8 mouse cellular contexts compared by ENCODE assay signal in genomic region chr2:23571302-23572156, GRCm38 (mm10). TPM values are rescaled to one million over a fixed set of nuclear protein-coding genes. Genes with fewer than 3 reads are reported as not detected.
DNase-seq lines count a peak whose midpoint lies in the region; ATAC-seq and TF ChIP-seq lines count a peak whose summit lies in the region.

Gene Spopl (minus strand): TSS chr2:23572106.

- peak; percentile 77 for DNase-seq in G1E (ENCODE audit: low spot score)
- DNase-seq in cerebellum, adult 18-20 months = peak; percentile 91
- peak; percentile 85 to 86 for DNase-seq in heart, postnatal 36 days
- DNase-seq in layer of hippocampus, adult 18-20 months (ENCODE audit: low spot score in 2 of 2) = peak; percentile 89 to 94
- DNase-seq in lung, adult 18-20 months = peak; percentile 87 to 90

- peak within 1 kb of the TSS; percentile 98 for H3K9ac ChIP-seq in forebrain, embryonic 16.5 days (replicated peaks; ENCODE audit: low read depth, low read length)
- peak within 1 kb of the TSS; percentile 96 for H3K9ac ChIP-seq in neural tube, embryonic 14.5 days (replicated peaks; ENCODE audit: low read depth, low read length)

- TF ChIP-seq CTCF in G1E (IDR thresholded peaks at IDR 0.05; ENCODE audit: low read depth, low read length) = no peak
- no peak for TF ChIP-seq CTCF in testis, adult 2 months (IDR thresholded peaks at IDR 0.05; ENCODE audit: control insufficient read depth, insufficient read depth, insufficient replicate concordance, low read depth, low read length)

- WGBS in forebrain, embryonic 16.5 days = 2% methylated on average over 52 of the region's 58 CpGs
- WGBS in neural tube, embryonic 14.5 days = 3% methylated on average over 57 of the region's 58 CpGs

- H3K27me3 ChIP-seq in G1E (ENCODE audit: insufficient read depth, low read length) = no peaks in the 10 kb centered on the region
- H3K27me3 ChIP-seq in forebrain, embryonic 16.5 days (replicated peaks; ENCODE audit: control insufficient read depth, insufficient read depth, low read length) = peaks cover 10% of the 10 kb centered on the region
- H3K27me3 ChIP-seq in neural tube, embryonic 14.5 days (ENCODE audit: control insufficient read depth, insufficient read depth, low read length) = 0 out of 2 replicates have a peak, but pooled peaks cover 5% of the 10 kb centered on the region
- H3K27me3 ChIP-seq in testis, adult 2 months (ENCODE audit: control insufficient read depth, insufficient read depth, low read length) = no peaks in the 10 kb centered on the region

- peak; percentile 62 for TF ChIP-seq POLR2A in testis, adult 2 months (IDR thresholded peaks at IDR 0.05; ENCODE audit: control insufficient read depth, low read depth, low read length)

- peaks cover 11% of the 10 kb centered on the region for H3K36me3 ChIP-seq in G1E (replicated peaks)
- H3K36me3 ChIP-seq in forebrain, embryonic 16.5 days (ENCODE audit: control insufficient read depth, insufficient read depth) = no peaks in the 10 kb centered on the region
- H3K36me3 ChIP-seq in neural tube, embryonic 14.5 days (ENCODE audit: control insufficient read depth, insufficient read depth, low read length) = no peaks in the 10 kb centered on the region
- H3K36me3 ChIP-seq in testis, adult 2 months (ENCODE audit: control insufficient read depth, insufficient read depth, low read length) = no peaks in the 10 kb centered on the region

- H3K27ac ChIP-seq in forebrain, embryonic 16.5 days (ENCODE audit: low read length) = peak within 1 kb of the TSS; percentile 56
- H3K27ac ChIP-seq in neural tube, embryonic 14.5 days (ENCODE audit: low read depth, low read length) = peak within 1 kb of the TSS; percentile 71
- peak within 1 kb of the TSS; percentile 34; the same call in 1 of the 2 replicates for H3K27ac ChIP-seq in testis, adult 2 months (ENCODE audit: control insufficient read depth, insufficient read depth, low read depth, low read length)

- H3K9me3 ChIP-seq in G1E (replicated peaks) = no peaks in the 10 kb centered on the region
- H3K9me3 ChIP-seq in forebrain, embryonic 16.5 days (ENCODE audit: control insufficient read depth, low read length) = no peaks in the 10 kb centered on the region
- H3K9me3 ChIP-seq in neural tube, embryonic 14.5 days (ENCODE audit: control insufficient read depth, low read length) = no peaks in the 10 kb centered on the region

- H3K4me2 ChIP-seq in forebrain, embryonic 16.5 days (ENCODE audit: low read length) = peak within 1 kb of the TSS; percentile 98
- H3K4me2 ChIP-seq in neural tube, embryonic 14.5 days (ENCODE audit: low read depth, low read length) = peak within 1 kb of the TSS; percentile 90

- H3K4me1 ChIP-seq in G1E (ENCODE audit: insufficient read depth, low read depth, low read length) = peaks cover 14% of the 10 kb centered on the region
- peaks cover 9% of the 10 kb centered on the region for H3K4me1 ChIP-seq in forebrain, embryonic 16.5 days (replicated peaks; ENCODE audit: control insufficient read depth, insufficient read depth, low read length)
- H3K4me1 ChIP-seq in neural tube, embryonic 14.5 days (ENCODE audit: control insufficient read depth, insufficient read depth, low read length) = peaks cover 8% of the 10 kb centered on the region
- H3K4me1 ChIP-seq in testis, adult 2 months (ENCODE audit: control insufficient read depth, insufficient read depth, low read length) = no peaks in the 10 kb centered on the region; the same call in 1 of the 2 replicates

- peak within 1 kb of the TSS; percentile 90 for H3K4me3 ChIP-seq in G1E (ENCODE audit: low read depth, low read length)
- H3K4me3 ChIP-seq in forebrain, embryonic 16.5 days (replicated peaks; ENCODE audit: low read length) = peak within 1 kb of the TSS; percentile 96
- H3K4me3 ChIP-seq in neural tube, embryonic 14.5 days (ENCODE audit: low read depth, low read length) = peak within 1 kb of the TSS; percentile 97
- peak within 1 kb of the TSS; percentile 90 for H3K4me3 ChIP-seq in testis, adult 2 months (ENCODE audit: control insufficient read depth, low read depth, low read length)

- ATAC-seq in G1E (ENCODE audit: extremely low read depth, insufficient number of reproducible peaks, low FRiP score, poor library complexity, severe bottlenecking) = peak; percentile 81
- peak; percentile 99 for ATAC-seq in forebrain, embryonic 16.5 days
- peak; percentile 98 for ATAC-seq in neural tube, embryonic 14.5 days (ENCODE audit: low read depth)

- intact Hi-C loops in heart, postnatal 36 days (cut with DNase I) = loop anchor here (5.0 kb wide), 1 partner anchor 674 kb away; the partner anchor contains the start of gene Pdss1

RNA-seq across cellular contexts. Expression of gene Spopl, which starts in this region (rescaled TPM):
- total RNA-seq in G1E (2014; fragmentation: Nextera tagmentation) = 28.5 and 34.5 TPM in 2 replicates
- total RNA-seq in G1E (2017) = 28.1 and 30.6 TPM in 2 replicates
- polyA plus RNA-seq in G1E (2012) = 12.2 and 17.1 TPM in 2 replicates
- 10.1 and 11.2 TPM in 2 replicates for polyA plus RNA-seq in forebrain, embryonic 16.5 days (2015; fragmentation: Nextera tagmentation; extraction: Ambion mirVana)
- 10 to 100 TPM; 14.5 to 14.9 TPM for total RNA-seq in heart, postnatal 36 days (2021)
- 10 to 100 TPM; 27.8 to 30.1 TPM for total RNA-seq in layer of hippocampus, adult 18-20 months (2021)
- polyA plus RNA-seq in neural tube, embryonic 14.5 days (2014; fragmentation: Nextera tagmentation; extraction: Ambion mirVana) = 11.5 and 13.7 TPM in 2 replicates
- polyA plus RNA-seq in testis, adult 2 months (2012; rRNA removed) = 3.9 and 4.3 TPM in 2 replicates

Comparison
In these comparisons a context has a peak if more than half of its experiments do, and no peak if none do; other contexts are left out.
1. Peak in every context shown above with its lines: DNase-seq, ATAC-seq, H3K4me3 ChIP-seq and H3K27ac ChIP-seq.